Mouse (Mus musculus) stomach, postnatal 0 days (tissue): ENCODE measurements at regions not wholly inside any gene's neighbourhood (a gene's known extent, or its start where the extent isn't known, plus 50 kb on each side); places are given as distances from the start of the nearest gene placed in this dataset.

Source experiments
- ATAC-seq: fragments of 200-750 bp; cut with Nextera tagmentation; 2 replicates; pipeline ENCODE4 v1.8.0; 2017; ENCODE audit not compliant: low FRiP score, low TSS enrichment
- DNase-seq: peaks from one replicate; pipeline ENCODE4 v3.0.0-alpha.2; 2016; ENCODE audit warnings: low spot score
- H3K27ac ChIP-seq: fragments of 300-500 bp; sonication (generic); replicated peaks from 2 replicates; pipeline ENCODE4 v1.5.1; 2014; ENCODE audit warnings: mild to moderate bottlenecking, control low read depth
- H3K27me3 ChIP-seq: fragments of 300-500 bp; sonication (generic); 2 replicates; pipeline ENCODE4 v1.6.1; 2014; ENCODE audit warnings: low read length; ENCODE audit not compliant: control insufficient read depth, insufficient read depth
- H3K36me3 ChIP-seq: fragments of 300-500 bp; sonication (generic); 2 replicates; pipeline ENCODE4 v1.6.1; 2014; ENCODE audit warnings: low read length, mixed read lengths; ENCODE audit not compliant: control insufficient read depth, insufficient read depth
- H3K4me1 ChIP-seq: fragments of 300-500 bp; sonication (generic); replicated peaks from 2 replicates; pipeline ENCODE4 v1.6.1; 2014; ENCODE audit warnings: antibody characterized with exemption; ENCODE audit not compliant: control insufficient read depth, insufficient read depth
- H3K4me2 ChIP-seq: fragments of 300-500 bp; sonication (generic); replicated peaks from 2 replicates; pipeline ENCODE4 v1.6.1; 2014; ENCODE audit warnings: low read depth, mild to moderate bottlenecking, control low read depth, moderate library complexity
- H3K4me3 ChIP-seq: fragments of 300-500 bp; sonication (generic); 2 replicates; pipeline ENCODE4 v1.5.1; 2014; ENCODE audit warnings: low read depth, low read length, control low read depth
- H3K9ac ChIP-seq: fragments of 300-500 bp; sonication (generic); 2 replicates; pipeline ENCODE4 v1.6.1; 2014; ENCODE audit warnings: mild to moderate bottlenecking, low read length, control low read depth, mixed read lengths
- H3K9me3 ChIP-seq: fragments of 300-500 bp; sonication (generic); 2 replicates; pipeline ENCODE4 v1.6.1; 2016; ENCODE audit warnings: low read length; ENCODE audit not compliant: control insufficient read depth
- CTCF ChIP-seq: IDR thresholded peaks from 2 replicates; pipeline ENCODE4 v1.5.1; 2016; ENCODE audit warnings: antibody characterized with exemption, low read depth, mild to moderate bottlenecking, moderate library complexity
- EP300 ChIP-seq: optimal IDR thresholded peaks from 2 replicates; pipeline ENCODE3; 2016; ENCODE audit warnings: antibody characterized with exemption
- WGBS: fragments of 180-500 bp; shearing (Covaris S2); extraction: QIAGEN DNeasy Blood & Tissue Kit; methylation state at CpG from one replicate; pipeline ENCODE4 v1.1.7; 2014; 5-methylcytosine and 5-hydroxymethylcytosine counted together

GRCm38 (mm10) chr10:122544096-122544720 lies 95.9 kb downstream of the Avpr1a start:
- TF ChIP-seq CTCF (peak; percentile 77), EP300 (no peak)
- no peaks in the 10 kb centered on the region for H3K9me3 ChIP-seq
- DNase-seq, result peak; percentile 64
- ATAC-seq, result no peak
- H3K27me3 ChIP-seq, result no peaks in the 10 kb centered on the region
- no peak overlapping the region for H3K9ac ChIP-seq
- peak overlapping the region; percentile 47 for H3K4me2 ChIP-seq
- no peaks in the 10 kb centered on the region for H3K36me3 ChIP-seq
- no peaks in the 10 kb centered on the region for H3K4me1 ChIP-seq
- WGBS, result 19% methylated on average over 16 of the region's 16 CpGs
- peak overlapping the region; percentile 21; the same call in 1 of the 2 replicates for H3K4me3 ChIP-seq
- no peak overlapping the region for H3K27ac ChIP-seq

GRCm38 (mm10) chr10:122545029-122545428 lies 96.7 kb downstream of the Avpr1a start:
- Histone ChIP-seq H3K4me3 (no peak overlapping the region), H3K27ac (no peak overlapping the region), H3K27me3 (no peaks in the 10 kb centered on the region), H3K9ac (no peak overlapping the region), H3K4me1 (no peaks in the 10 kb centered on the region), H3K36me3 (no peaks in the 10 kb centered on the region), H3K9me3 (no peaks in the 10 kb centered on the region), H3K4me2 (no peak overlapping the region)
- no peak for ATAC-seq
- TF ChIP-seq EP300, result no peak
- no peak for TF ChIP-seq CTCF
- no peak for DNase-seq
- WGBS, result 90% methylated on average over 6 of the region's 6 CpGs

GRCm38 (mm10) chr10:122551586-122551985 lies 103.3 kb downstream of the Avpr1a start:
- ATAC-seq (no peak), DNase-seq (no peak)
- Histone ChIP-seq H3K27me3 (no peaks in the 10 kb centered on the region), H3K4me1 (no peaks in the 10 kb centered on the region), H3K9me3 (no peaks in the 10 kb centered on the region), H3K4me3 (no peak overlapping the region), H3K36me3 (no peaks in the 10 kb centered on the region), H3K9ac (no peak overlapping the region), H3K27ac (no peak overlapping the region), H3K4me2 (no peak overlapping the region)
- TF ChIP-seq EP300 (no peak), CTCF (no peak)
- 63% methylated on average over 5 of the region's 5 CpGs for WGBS

GRCm38 (mm10) chr10:122553124-122553822 lies 105.0 kb downstream of the Avpr1a start:
- H3K4me2 ChIP-seq, result no peak overlapping the region
- H3K36me3 ChIP-seq, result no peaks in the 10 kb centered on the region
- TF ChIP-seq EP300 (no peak), CTCF (peak; percentile 92)
- H3K4me1 ChIP-seq, result no peaks in the 10 kb centered on the region
- no peaks in the 10 kb centered on the region for H3K9me3 ChIP-seq
- DNase-seq, result peak; percentile 53
- no peak overlapping the region for H3K9ac ChIP-seq
- H3K27me3 ChIP-seq, result no peaks in the 10 kb centered on the region
- ATAC-seq, result peak; percentile 53; the same call in 1 of the 2 replicates
- H3K27ac ChIP-seq, result no peak overlapping the region
- no peak overlapping the region for H3K4me3 ChIP-seq
- 52% methylated on average over 2 of the region's 2 CpGs for WGBS

GRCm38 (mm10) chr10:122553851-122554250 lies 105.6 kb downstream of the Avpr1a start:
- Histone ChIP-seq H3K9ac (no peak overlapping the region), H3K9me3 (no peaks in the 10 kb centered on the region), H3K4me3 (no peak overlapping the region), H3K4me1 (no peaks in the 10 kb centered on the region), H3K4me2 (no peak overlapping the region), H3K36me3 (no peaks in the 10 kb centered on the region), H3K27me3 (no peaks in the 10 kb centered on the region), H3K27ac (no peak overlapping the region)
- no peak for DNase-seq
- no peak for ATAC-seq
- 57% methylated on average over 2 of the region's 2 CpGs for WGBS
- TF ChIP-seq EP300, result no peak

GRCm38 (mm10) chr10:122558660-122559059 lies 110.4 kb downstream of the Avpr1a start:
- H3K36me3 ChIP-seq, result no peaks in the 10 kb centered on the region
- TF ChIP-seq CTCF, result no peak
- no peak for TF ChIP-seq EP300
- no peak for ATAC-seq
- no peak overlapping the region for H3K9ac ChIP-seq
- DNase-seq, result no peak
- no peaks in the 10 kb centered on the region for H3K9me3 ChIP-seq
- no peaks in the 10 kb centered on the region for H3K4me1 ChIP-seq
- 68% methylated on average over 1 of the region's 1 CpGs for WGBS
- no peaks in the 10 kb centered on the region for H3K27me3 ChIP-seq
- H3K4me2 ChIP-seq, result no peak overlapping the region
- H3K4me3 ChIP-seq, result no peak overlapping the region
- H3K27ac ChIP-seq, result no peak overlapping the region
